Mouse (Mus musculus) heart, postnatal 14 days (tissue): Measurements from ENCODE around the gene Ppy. TPM values are rescaled to one million over a fixed set of nuclear protein-coding genes. Genes with fewer than 3 reads are reported as not detected.

ENCODE experiments used
- DNase-seq, 2 experiments: peaks; one replicate each; pipeline ENCODE4 v3.0.0; 2021 to 2022
- intact Hi-C: fragments of 180-260 bp; cut with DNase I; formaldehyde crosslinking; loops from one replicate; pipeline ENCODE4 v1.15.1; 2025
- long read RNA-seq, 2 experiments: library from polyadenylated mRNA; stranded (forward); transcript quantifications; one replicate each; pipeline ENCODE4 v2.0.0; 2021
- total RNA-seq, 2 experiments: library from RNA; stranded (reverse); gene quantifications; 2 replicates each; pipeline ENCODE4 v1.2.3; 2021

Ppy gene
- not detected for total RNA-seq
- long read RNA-seq, experiment 1: 0 reads
- long read RNA-seq, experiment 2: 0 reads

- DNase-seq: no peak
Observed at GRCm38 (mm10) chr11:102101219-102101618, at the start of gene Ppy. Ppy (minus strand) TSS chr11:102101319.

GRCm38 (mm10) chr11:102147213-102147989 is 46.3 kb upstream of the Ppy start:
- no peak for DNase-seq
- intact Hi-C loops: no loop called here

More at GRCm38 (mm10) chr11:102101219-102101618, at the start of gene Ppy:
- intact Hi-C loops: no loop called here

GRCm38 (mm10) chr11:102146531-102146930 is 45.4 kb upstream of the Ppy start:
- DNase-seq: no peak
- intact Hi-C loops: no loop called here

- no peak for DNase-seq
- intact Hi-C loops: no loop called here
Observed at GRCm38 (mm10) chr11:102146005-102146404, 44.9 kb upstream of the Ppy start.

- intact Hi-C loops: no loop called here
- DNase-seq: no peak
Observed at GRCm38 (mm10) chr11:102145471-102146001, 44.4 kb upstream of the Ppy start, which contains the start of gene Nags. Nags (plus strand) TSS chr11:102145513.

GRCm38 (mm10) chr11:102144957-102145470 is 43.9 kb upstream of the Ppy start:
- intact Hi-C loops: no loop called here
- no peak for DNase-seq

- intact Hi-C loops: no loop called here
- DNase-seq: no peak
Observed at GRCm38 (mm10) chr11:102142355-102142754, 41.2 kb upstream of the Ppy start.

- DNase-seq: peak; percentile 58 to 76
- intact Hi-C loops: no loop called here
Observed at GRCm38 (mm10) chr11:102140508-102140907, 39.4 kb upstream of the Ppy start.

- intact Hi-C loops: loop anchor here (1.0 to 10.0 kb wide), 4 partner anchors 36 to 214 kb away; partner anchors contain the start of gene Dusp3
Observed at GRCm38 (mm10) chr11:102138447-102138740, 37.3 kb upstream of the Ppy start.

GRCm38 (mm10) chr11:102137625-102138446 is 36.7 kb upstream of the Ppy start:
- intact Hi-C loops: loop anchor here (1.0 to 10.0 kb wide), 4 partner anchors 36 to 213 kb away; partner anchors contain the start of gene Dusp3
- no peak for DNase-seq

More at GRCm38 (mm10) chr11:102138447-102138740, 37.3 kb upstream of the Ppy start:
- DNase-seq: peak; percentile 65 to 77

GRCm38 (mm10) chr11:102134516-102134915 is 33.4 kb upstream of the Ppy start:
- intact Hi-C loops: loop anchor here (10.0 kb wide), 1 partner anchor 210 kb away; no protein-coding TSS in a partner anchor
- DNase-seq: no peak

- DNase-seq: no peak
- intact Hi-C loops: no loop called here
Observed at GRCm38 (mm10) chr11:102117386-102117785, 16.3 kb upstream of the Ppy start.

GRCm38 (mm10) chr11:102116241-102116640 is 15.1 kb upstream of the Ppy start:
- no peak for DNase-seq

GRCm38 (mm10) chr11:102111576-102111975 is 10.5 kb upstream of the Ppy start:
- no peak for DNase-seq
- intact Hi-C loops: no loop called here

More at GRCm38 (mm10) chr11:102116241-102116640, 15.1 kb upstream of the Ppy start:
- intact Hi-C loops: no loop called here

GRCm38 (mm10) chr11:102107732-102108131 is 6.6 kb upstream of the Ppy start, which contains the start of gene Pyy:
Pyy (minus strand) TSS chr11:102107832.
- no peak for DNase-seq
- intact Hi-C loops: no loop called here

GRCm38 (mm10) chr11:102106911-102107310 is 5.8 kb upstream of the Ppy start:
- DNase-seq: no peak
- intact Hi-C loops: no loop called here

- DNase-seq: peak; percentile 76 to 86
- intact Hi-C loops: loop anchor here (1.0 to 2.0 kb wide), 2 partner anchors 36 to 164 kb away; no protein-coding TSS in a partner anchor
Observed at GRCm38 (mm10) chr11:102102485-102103258, 1.6 kb upstream of the Ppy start.

- intact Hi-C loops: no loop called here
- DNase-seq: peak; percentile 61 to 72
Observed at GRCm38 (mm10) chr11:102096887-102097391, 4.2 kb downstream of the Ppy start.

GRCm38 (mm10) chr11:102096446-102096845 is 4.7 kb downstream of the Ppy start:
- intact Hi-C loops: no loop called here

GRCm38 (mm10) chr11:102095676-102096075 is 5.4 kb downstream of the Ppy start:
- intact Hi-C loops: no loop called here
- no peak for DNase-seq

More at GRCm38 (mm10) chr11:102096446-102096845, 4.7 kb downstream of the Ppy start:
- DNase-seq: no peak
